Mouse (Mus musculus): Measurements from ENCODE around the gene M1ap.
A peak's percentile ranks its signal among the peaks of the same experiment; 100 is the strongest.

M1ap gene

DNA sequence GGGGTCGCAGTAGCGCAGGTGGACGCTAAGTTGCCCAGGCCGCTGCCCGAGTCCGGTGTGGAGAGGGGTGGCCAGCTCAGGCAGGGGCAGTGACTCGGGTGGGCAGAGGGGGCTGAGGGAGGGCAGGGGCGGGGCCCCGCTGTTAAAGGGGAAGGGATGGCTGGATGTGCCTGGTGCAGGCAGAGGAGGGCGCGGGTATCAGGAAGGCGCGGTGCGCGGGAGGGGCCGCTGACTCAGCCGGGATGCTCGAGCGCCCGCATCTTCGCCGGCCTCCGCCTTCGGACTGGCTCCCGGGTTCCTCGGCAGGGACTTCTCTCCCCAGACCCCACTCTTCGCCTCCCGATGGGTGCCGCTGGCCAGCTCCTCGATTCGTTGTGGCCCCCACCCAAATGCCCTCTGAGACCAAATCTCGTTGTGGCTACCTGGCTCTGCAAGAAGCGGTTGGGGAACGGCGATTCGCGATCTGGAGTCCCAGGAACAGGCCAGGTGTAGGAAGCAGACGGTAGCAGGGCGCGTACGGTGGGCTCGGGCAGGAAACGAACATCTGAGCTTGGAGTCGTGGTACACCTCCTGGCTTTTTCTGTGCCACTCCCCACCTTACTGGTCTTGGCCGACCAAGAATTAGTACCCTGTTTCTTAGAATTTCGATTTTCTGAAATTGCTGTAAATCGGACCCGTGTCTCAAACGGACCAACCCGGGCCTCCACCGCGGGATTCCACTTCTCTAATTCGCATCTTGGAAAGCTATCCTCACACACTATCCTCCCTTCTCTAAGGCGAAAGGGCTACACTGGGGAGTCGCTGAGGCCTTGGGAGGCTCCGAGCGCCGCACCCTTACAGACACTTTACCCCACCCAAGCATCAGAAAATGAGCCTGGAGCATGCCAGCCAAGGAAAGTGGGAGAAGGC, 123.9 kb downstream of the M1ap start:
- no peak for DNase-seq (ENCODE audit: low read depth)

DNA sequence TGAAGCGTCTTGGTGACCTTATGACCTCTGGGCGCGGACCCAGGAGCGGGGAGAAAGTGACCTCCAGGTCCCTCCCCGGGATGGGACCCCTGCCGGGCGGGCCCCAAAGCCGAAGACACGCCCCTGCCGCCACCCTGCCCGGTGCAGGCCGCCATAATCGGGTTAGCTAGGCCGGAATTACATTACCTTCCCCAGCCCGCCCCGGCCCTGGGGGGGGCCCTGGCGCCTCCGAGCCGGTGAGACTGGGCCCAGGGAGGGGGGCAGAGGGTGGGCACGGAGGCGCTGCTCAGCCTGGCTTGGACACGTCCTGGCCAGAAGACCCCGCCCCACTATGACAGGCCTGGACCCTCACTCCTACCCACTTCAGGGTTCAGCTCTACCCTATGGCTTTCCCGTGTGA, 124.5 kb downstream of the M1ap start:
- DNase-seq (ENCODE audit: low read depth) = no peak

DNA sequence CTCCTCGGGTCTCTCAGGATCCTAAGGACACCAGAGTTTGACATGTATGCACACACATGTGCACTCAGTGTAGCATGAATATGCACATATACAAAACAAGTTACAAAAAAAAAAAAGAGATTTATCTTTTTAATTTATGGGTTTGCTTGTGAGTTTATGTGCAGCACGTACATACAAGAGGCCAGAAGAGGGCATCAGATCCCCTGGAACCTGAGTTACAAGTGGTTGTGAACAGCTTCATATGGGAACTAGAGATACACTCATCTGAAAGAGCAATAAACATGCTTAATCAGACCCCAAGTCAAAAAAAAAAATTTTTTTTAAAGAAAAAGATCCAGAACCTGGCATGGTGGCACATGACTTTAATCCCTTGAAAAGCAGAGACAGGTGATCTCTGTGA, 128.3 kb downstream of the M1ap start:
- no peak for DNase-seq (ENCODE audit: low read depth)

DNA sequence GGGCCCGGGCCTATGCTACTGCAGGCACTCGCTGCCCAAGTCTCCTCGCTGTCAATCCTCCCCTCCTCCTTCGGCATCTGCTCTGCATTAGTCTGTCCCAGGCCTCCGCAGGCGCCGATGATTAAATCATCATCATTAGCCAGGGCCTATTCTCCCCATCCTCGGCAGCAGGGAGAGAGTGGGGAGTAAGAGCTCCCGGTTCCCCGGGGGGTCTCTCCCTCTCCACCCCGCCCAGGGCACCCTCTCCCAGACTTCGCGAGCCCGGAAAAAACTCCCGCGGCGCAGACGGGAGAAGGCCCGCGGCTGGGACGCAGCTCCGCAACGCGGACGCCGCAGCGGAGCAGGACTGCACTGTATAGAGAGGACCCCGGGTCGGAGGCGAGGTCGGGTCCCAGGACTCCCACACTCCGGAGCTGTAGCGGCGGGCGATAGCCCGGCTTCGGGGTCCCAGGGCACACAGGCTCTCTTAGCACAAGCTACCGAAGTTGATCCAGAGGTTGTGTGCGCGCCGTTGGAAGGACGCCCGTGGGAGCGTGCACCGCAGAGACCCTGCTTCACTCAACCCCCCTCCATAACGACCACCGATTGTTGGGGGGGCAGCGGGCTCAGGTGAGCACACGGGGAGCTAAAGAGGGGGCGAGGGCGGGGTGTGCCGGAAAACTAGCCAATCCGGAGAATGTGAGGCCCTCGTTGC, 131.1 kb downstream of the M1ap start, which contains the start of gene Pcgf1:
TSS of gene Pcgf1 (plus strand) at position 240 of the 694 bp plus-strand sequence.
- DNase-seq (ENCODE audit: low read depth) = no peak

DNA sequence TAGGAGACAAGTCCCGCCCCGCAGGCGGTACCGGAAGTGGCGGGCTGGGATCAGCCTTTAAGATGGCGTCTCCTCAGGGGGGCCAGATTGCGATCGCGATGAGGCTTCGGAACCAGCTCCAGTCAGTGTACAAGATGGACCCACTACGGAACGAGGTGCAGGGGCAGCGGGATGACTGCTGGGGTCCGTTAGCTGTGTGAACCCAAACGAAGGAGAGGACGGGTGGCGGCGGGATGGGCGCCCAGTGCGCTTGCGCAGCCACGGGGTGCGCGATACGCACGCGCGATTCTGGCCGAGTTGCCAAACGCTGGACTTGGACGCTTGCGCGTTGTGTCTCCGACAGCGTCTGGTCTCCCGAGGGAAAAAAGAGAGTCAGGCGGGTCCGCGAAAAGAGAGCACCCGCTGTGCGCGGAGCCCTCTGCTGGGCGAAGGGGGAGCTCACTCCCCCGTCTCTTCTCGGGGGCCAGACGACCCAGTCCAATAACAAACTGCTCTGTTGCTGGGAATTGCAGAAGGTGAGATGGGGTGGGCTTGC, 131.7 kb downstream of the M1ap start:
- peak; percentile 98 for DNase-seq (ENCODE audit: low read depth)

Data from c-Kit-positive CD71-positive TER-119-negative erythroid progenitor cells, embryonic 14.5 days (primary cell).